Mouse (Mus musculus): ENCODE data around the gene Capn13.
A peak's percentile ranks its signal among the peaks of the same experiment; 100 is the strongest.
"Not testable (repeated sequence)": the region's sequence is repeated elsewhere in the genome, so short reads cannot be mapped to it uniquely, and the experiment has no call there.

The Capn13 gene

DNA sequence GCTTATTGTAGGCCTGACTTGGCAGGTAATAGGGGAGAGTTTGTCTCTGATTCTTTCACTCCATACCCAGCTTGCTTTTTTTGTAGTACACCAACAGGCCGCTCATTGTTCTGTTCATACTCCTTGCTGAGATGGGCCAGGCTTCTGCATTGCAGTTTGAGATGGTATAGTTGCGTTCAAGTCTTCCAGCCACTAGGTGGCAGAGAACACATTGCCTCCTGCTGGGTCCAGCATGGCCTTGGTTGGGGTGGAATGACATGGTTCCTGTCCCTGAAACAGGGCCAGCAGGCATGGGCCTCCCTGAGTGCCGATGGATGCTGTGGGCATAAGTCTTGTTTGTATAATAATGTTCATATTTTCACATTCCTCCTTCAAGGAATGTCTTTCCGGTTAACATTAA lies 122.9 kb downstream of the Capn13 start:
- DNase-seq (ENCODE audit: low spot score in 2 of 2), result no peak

DNA sequence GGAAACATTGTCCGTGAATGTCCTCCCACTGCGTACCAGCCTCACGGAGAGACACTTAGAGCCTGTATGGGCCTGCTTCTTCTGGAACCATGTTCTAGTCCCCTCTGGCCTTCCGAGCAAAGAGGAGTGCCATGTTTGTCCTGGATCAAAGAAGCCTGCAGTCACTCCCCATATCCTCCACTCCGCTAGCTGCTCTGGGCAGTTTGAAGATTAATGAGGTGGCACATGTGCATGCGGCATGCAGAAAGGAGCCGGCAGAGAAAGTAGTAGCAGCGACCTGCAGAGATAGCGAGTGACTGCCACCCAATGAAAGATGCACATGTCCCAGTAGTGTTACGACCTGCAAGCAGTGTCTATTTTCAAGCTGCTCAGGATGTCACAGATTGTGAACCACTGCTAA lies 125.6 kb downstream of the Capn13 start:
- no peak for DNase-seq (ENCODE audit: low spot score in 2 of 2)

DNA sequence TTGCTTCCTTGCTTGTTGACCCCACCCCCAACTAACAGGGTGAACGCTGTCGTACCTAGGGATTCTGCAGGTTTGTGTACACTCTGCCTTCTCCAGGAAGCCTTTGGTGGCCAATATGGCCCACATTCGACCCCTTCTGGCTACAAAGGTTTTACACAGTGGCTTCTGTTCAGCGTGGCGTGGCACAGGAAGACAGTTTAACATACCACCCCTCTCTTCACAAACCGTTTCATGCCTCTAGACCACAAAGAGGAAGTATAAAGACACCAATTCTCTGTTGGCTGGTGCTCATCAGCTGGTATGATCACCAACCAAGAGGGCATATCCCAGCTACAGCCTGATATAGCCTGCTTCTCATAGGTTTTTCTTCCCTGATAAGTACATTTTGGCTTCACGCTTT lies 126.9 kb downstream of the Capn13 start:
- DNase-seq (ENCODE audit: low spot score in 2 of 2), result no peak

DNA sequence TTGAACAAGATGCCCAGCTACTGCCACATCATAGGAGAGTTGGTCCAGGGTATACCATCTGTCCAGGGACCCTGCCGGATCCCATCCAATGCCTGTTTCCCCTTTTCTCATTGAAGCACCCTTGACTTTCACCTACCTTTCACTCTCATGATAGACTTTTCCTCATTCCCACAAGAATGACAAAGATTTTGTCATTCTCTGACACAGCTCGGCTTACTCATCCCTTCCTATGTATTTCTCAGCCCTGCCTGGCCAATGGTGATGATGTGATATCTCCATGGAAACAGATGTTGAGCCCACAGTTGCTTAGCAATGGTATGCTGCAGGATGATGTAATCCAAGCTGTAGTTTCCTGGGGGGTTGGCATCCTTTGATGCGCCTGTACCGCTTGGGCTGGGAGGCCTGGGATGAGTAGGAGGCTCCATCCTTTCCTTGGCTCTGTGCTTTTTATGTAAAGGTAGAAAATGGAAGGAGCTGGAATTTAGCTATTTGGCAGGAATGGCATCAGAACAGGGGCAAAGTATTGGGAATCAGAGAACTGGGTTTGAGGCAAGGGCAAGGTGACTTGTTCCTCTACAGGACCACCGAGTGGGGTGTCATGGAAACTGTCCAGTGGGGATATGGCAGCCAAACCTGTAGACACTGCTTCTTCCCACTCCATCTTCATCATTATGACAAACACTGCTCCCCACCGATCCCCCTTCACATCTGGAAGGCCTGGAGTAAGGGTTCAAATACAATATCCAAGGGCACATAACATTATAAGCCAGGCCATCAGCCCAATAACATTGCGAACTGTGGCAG lies 128.7 kb downstream of the Capn13 start:
- peak; percentile 71 to 88 for DNase-seq (ENCODE audit: low spot score in 2 of 2)

DNA sequence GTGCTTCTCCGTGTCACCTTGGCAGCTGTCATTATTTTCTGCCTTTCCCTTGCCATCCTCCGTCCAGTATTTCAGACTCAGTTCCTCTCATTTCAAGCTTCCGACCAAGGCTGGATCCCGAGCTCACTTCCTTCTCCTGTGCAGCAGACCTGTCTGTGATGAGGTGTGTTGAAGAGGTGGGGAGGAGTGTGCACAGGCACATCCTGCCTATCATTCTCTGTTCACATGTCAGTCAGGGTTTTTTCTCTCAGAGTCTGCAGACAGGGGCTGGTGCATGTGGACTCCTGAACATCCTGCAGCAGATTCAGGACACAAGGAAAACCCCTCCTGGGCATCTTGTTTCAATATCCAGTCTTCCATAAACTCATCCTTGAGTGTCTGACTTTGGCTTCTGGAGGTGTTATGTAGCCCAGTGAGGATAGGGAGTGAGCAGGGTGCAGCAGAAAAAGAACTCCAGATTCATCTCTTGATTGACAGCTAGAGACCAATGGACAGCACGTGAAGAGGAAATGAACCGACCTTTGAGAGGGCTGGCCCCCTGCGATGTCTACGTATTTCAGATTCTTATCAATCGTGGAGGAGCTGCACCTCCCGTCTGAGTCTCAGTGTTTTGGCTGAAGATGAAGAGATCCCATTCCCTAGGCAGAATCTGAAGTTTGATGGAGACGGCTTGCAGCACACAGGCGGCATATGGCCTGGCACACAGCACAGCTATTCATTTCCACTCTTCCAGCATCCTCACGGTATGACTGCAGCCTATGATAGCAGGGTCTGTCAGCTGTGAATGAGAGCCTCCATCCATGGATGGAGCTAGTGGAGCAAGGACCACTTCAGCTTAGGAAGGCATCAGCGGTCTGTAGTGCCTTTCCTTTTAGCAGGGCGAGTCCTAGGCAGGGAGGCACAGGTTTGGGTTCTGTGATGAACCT lies 129.5 kb downstream of the Capn13 start:
- DNase-seq (ENCODE audit: low spot score in 2 of 2), result no peak

DNA sequence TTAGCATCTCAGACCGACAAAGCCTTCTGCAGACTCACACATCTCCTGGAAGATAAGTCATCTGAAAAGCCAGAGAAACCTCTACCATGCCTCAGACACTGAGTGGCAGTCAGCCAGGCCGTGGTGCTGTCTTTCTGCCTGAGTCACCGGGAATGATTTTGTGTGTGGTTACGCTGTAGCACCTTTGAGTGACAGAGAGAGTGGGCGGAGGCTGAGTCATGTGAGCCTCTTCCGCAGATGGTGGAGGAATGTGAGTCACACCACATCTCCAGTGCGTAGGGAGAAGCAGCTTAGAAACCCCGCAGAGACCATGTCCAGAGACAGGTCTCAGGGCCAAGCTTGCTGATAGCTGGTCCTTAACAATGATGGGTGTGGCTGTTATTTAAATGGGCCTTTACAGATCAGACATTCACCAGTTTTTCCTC lies 137.6 kb downstream of the Capn13 start:
- peak; percentile 88 to 92 for DNase-seq (ENCODE audit: low spot score in 2 of 2)

DNA sequence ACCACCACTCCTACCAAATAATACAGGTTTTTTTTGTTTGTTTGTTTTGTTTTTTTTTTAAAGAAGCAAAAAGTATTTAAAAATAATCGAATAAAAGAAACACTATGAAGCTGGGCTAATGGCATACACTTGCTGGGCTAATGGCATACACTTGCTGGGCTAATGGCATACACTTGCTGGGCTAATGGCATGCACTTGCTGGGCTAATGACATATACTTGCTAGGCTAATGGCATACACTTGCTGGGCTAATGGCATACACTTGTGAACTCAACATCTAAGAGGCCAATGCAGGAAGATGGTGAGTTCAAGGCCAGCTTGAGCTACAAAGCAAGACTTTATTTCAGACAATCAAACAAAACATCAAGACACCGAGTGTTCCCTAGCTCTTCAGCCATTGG lies 138.1 kb downstream of the Capn13 start:
- DNase-seq (ENCODE audit: low spot score in 2 of 2), result no peak

DNA sequence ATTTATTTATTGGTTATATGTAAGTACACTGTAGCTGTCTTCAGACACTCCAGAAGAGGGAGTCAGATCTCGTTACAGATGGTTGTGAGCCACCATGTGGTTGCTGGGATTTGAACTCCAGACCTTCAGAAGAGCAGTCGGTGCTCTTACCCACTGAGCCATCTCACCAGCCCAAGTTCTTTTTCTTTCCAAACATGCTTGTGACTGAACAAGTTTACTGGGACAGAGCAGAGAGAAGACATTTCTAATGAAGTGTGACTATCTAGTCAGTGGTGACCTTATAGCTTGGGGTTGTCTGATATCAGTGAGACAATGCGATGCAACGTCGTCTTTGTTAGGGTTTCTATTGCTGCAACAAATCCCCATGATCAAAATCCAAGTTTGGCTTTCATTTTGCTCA lies 141.4 kb downstream of the Capn13 start:
- DNase-seq (ENCODE audit: low spot score in 2 of 2), result not testable (repeated sequence)

DNA sequence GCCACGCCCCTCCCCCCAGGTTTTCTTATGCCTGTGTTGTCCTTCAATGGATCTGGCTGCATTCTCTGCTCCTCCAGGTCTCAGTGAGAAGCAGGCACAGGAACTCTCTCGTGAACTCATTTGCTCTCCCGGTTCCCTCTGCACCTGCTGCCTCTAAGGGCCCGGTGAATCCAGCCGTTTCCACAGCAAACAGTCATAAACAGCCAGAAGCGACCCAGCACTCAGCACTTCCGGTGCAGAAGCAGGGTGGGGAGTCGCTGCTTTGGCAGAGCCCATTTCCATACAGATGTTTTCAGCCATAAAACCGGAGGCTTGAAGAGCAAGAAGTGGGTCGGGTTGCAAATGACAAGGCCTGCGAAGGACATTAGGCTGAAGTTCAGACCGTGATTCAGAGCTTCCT lies 142.0 kb downstream of the Capn13 start:
- no peak for DNase-seq (ENCODE audit: low spot score in 2 of 2)

All from frontal cortex, postnatal 36 days (tissue).